Mouse (Mus musculus) urinary bladder, adult 2 months (tissue): Measurements from ENCODE around the gene Rapgef3. TPM values are rescaled to one million over a fixed set of nuclear protein-coding genes. Genes with fewer than 3 reads are reported as not detected.

Source experiments
- DNase-seq: peaks from one replicate; pipeline ENCODE4 v3.0.0; 2022; ENCODE audit warnings: low spot score
- polyA plus RNA-seq: library from polyadenylated mRNA; depleted of rRNA; stranded (reverse); fragments of >200 nt; gene quantifications from 2 replicates; pipeline ENCODE4 v1.2.3, GENCODE M21; 2012

Rapgef3 gene
- polyA plus RNA-seq, 1 experiment = 19.2 TPM

DNA sequence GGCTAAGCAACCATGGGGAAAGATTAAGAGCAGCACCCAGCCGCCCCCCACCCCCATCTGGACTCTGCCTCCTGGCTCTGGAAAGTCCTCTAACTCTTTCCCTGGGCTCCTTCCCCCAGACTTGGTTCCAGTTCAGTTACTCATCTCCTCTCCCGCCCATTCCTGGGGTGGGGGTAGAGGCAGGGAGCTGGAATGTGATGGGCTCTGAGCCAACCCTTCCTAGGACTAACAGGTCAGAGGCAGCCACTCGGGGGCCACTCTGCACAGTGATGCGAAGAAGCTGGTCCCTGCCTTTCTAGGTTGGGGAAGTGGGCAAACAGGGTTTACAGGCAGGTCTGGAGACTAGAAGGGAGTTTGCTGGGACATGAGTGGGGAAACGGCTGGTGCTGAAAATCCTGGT is 5.3 kb upstream of the Rapgef3 start:
- DNase-seq = no peak

DNA sequence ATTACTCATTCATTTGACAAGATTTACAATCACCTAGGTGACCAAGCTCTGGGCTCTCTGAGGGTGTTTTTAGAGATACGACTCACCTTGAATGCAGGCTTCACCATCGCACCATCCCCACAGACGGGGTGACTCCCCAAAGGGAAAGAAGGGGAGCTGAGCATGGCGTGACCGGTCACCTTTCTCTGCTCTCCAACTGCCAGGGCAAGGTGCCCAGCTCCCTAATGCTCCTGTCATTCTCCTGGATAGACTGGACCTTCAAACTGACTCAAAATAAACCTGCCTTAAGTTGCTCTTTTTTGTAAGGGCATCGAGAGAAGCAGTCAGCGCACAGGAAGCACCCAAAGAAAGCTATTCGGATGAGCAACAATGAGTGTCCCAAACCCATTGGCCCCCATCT is 2.5 kb upstream of the Rapgef3 start:
- no peak for DNase-seq

DNA sequence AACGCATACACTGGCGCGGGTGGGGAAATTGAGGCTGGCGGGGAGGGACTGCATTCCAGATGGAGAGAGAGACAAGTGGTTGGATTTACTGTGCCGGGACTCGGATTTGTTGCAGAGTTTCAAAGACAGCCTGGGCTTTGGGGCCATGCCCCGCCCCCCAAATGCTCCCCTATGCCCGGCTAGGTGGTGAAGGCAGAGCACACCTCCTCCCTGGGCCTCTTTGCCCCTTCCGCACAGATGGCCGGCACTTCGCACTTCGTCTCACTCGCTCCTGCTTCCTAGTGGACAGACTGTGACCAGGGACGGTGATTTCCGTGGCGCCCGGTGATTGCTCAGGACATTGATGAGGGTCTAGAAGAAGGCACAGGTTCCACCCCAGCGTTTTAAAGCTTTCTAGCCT is 420 bp upstream of the Rapgef3 start:
- no peak for DNase-seq

DNA sequence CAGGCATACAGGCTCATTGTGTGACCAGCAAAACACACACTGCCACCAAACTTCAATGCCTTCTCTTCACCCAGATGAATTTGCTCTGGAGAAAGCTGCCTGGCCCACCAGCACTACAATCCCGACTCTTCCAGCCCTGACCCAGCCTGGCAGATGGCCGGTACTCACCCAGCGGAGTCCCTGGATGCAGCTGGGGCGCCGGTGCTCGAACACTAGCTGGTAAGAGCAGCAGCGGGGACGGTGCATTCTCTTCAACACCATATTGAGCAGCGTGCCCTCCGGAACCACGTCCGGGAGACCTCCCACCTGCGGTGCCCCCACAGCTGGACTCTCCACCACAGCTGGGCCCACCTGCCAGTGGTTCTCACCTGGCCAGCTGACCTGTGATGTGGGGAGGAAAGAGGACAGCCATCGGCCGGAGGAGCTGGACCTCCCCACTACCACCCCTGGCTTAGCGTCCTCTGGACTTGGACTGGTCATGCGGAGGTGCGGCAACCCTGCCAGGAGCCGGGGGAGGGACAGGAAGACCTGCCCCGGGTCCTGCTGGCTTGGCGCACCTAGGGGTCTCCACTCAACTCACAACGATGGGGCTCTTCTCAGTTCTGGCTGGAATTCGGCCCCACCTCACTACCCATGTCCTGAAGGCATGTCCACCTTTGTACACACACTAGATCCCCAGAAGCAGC is 1.0 kb downstream of the Rapgef3 start:
- DNase-seq = no peak

DNA sequence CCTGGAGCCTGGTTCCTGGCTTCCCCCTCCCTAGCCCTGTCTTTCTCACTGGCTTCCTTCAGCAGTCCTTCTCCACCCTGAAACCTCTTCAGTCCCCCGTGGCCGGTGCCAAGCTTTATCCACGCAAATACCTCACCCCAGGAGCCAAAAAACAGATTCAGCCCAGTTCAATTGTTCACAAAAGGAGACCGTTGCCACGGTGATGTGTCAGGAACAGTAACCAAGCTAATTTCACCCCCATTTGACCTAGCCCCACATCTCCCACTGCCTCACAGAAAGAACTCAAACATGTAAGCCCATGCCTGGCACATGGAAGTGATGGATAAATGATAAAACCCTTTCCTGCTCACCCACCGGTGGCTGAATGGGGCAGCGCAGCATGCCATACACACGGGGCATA is 1.6 kb downstream of the Rapgef3 start:
- DNase-seq = no peak

DNA sequence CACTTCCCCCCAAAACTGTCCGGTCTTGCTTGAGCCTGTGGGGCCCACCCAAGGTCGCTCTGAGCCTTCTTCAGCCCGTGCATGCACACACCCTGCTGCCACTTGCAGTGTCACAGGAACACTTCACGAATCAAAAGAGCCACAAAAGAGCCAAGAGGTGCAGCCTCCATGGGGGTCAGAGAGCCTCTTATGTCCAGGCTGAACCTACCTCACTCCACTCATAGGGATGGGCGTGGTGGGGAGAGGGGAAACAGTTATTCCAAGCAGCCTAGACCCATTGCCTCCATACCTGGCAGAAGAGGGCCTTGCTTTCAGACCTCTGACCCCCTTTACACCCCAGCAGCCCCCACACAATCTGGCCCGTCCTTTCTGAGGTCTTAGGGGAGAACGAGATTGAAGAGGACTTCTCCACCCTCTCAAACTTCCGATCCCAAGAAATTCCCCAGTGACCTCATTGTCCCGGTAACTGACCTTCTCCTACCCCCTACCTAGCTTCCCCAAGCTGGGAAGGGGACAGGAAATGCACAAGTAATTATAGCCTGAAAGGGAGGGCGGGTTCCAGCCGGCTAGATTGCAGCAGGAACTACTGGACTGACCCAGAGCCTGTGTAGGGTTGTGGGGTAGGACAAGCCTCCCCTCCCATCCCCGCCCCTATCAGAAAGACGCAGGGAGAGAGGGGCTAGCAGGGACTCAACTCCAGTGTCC is 2.5 kb downstream of the Rapgef3 start:
- DNase-seq = no peak

DNA sequence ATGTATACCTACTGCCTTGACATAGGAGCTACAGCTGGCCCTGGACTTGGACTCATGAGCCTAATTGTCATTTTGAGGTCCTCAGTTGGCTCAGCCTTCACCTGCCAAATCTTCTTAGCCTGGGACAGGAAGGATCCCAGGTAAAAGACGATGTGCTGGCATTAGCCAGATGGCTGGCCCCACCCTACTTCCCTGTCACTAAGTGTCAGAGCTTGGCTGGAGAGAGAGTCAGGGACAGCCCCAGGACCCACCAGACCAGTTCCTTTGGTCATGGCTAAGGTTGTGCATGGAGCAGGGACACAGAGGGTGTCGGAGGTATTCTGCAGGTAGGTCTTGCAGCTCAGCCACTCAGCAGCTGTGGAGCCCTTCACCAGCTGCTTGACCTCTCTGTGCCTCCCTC is 3.2 kb downstream of the Rapgef3 start:
- DNase-seq = no peak

DNA sequence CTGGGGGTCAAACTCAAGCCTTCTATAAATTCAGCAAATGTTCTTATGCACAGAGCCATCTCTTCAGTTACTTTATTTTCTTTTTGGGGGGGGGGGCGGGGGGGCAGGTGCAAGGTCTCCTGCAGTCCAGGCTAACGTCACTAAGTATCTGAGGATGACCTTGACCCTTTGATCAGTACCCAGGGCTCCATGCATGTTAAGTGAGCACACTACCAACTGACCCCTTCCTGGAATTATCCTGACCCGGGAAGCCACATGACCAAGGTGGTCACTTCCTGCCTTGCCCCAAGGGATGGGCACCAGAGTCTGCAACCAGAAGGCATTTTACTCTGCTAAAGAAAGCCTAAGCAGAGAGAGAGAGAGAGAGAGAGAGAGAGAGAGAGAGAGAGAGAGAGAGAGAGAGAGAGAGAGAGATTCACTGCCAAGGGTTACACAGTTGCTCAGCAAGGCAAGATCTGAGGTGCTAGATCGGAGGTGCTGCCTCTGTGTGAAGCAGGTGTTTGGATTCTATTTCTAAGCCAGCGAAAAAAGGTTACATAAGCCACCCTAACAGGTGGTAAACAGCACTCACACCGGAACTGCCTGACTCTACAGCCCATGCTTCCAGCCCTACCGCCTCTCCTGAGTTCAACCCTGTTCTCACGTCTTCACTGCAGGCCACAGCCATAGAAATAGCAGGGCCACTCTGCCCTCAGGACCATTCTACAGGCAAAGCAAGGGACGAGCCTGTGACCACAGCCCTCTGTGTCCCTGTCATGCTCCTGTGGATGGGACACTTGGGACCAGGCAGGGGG is 4.3 kb downstream of the Rapgef3 start:
- no peak for DNase-seq

DNA sequence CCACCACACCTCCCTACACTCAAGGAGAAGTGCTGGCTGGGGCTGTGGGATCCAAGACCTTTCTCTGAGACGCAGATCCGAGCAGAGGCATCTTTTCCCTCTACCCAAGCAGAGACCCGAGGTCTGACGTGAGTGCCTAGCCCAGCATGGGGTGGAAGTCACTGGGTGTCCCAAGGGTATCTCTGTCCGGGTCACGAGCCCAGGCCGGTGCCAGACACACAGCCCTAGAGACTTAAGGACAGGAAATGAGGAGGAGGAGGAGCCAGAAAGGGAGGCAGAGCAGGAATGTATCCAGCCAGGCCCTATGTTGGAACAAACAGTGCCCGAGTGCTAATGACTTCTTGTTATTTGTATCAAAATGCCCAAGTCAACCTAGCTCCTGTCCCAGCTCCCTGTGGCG is 5.0 kb downstream of the Rapgef3 start:
- no peak for DNase-seq

DNA sequence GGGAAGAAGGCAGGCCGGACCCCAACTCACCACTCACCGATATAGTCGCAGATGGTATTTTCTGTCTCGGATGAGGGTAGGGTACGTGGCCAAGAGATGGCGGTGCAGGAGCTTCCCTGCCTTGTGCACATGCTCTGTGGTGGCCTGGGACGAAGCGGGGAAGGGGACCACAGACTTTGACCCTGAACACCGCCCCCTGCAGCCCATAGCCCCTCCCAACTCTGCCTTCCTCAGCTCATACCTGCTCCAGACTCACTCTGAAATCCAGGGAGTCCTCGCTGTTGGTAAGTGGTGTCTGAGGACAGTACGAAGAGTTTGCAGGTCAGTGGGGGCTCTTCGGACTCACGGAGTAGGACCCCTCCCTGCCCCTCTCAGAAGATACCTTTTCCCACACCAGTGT is 6.3 kb downstream of the Rapgef3 start:
- DNase-seq = no peak

DNA sequence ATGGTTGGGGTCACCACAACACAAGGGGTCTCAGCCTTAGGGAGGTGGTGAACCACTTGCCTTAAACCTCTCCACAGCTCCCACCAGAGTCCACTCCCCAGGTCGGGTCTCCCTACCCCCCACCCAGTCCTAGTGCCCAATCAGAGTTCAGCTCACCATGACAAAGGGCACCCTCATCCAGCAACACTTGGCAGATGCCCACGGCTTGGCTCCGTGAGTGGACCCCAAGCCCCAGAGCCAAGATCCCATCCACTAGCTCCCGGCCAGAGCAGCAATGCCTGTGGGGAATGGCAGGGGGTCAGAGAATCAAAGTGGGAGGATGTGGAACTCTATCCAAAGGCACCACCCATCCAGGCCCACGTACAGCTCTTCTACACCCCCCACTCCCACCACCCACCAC is 6.8 kb downstream of the Rapgef3 start:
- no peak for DNase-seq

DNA sequence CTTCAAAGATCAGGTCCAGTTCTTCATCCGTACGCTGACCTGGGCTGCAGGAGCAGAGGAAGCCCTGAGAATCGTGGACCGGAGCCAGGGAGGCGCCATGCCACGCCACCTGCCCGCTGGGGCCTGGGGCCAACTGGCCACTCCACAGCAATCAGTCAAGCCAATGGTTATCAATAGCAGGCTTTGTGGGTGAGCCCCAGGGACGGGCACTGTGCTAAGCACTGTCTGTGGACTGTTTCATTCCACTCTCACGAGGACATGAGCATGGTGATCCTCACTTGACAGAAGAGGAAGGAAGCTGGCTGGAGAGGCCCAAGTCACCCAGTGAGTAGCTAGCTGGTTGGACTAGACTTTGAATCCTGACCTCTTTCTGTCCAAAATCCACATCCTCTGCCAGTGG is 7.8 kb downstream of the Rapgef3 start:
- DNase-seq = no peak

DNA sequence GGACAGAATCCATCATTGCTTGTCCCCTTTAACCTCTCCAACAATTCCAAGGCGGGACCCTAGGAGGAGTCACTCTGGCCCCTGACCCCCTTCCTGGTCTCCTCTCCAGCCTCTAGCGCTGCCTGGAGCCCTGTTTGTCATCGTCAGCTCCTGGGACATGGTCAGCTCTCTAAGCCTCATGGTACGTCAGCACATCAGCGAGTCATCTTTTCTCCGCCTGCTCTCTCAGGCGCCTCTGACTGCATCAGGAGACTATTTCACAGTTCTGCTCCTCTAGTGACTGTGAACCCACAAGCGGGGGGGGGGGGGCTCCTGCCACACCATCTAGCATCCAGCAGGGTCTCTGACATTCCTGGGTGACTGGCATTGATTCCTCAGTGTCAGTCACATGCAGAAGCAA is 12.4 kb downstream of the Rapgef3 start:
- DNase-seq = no peak

DNA sequence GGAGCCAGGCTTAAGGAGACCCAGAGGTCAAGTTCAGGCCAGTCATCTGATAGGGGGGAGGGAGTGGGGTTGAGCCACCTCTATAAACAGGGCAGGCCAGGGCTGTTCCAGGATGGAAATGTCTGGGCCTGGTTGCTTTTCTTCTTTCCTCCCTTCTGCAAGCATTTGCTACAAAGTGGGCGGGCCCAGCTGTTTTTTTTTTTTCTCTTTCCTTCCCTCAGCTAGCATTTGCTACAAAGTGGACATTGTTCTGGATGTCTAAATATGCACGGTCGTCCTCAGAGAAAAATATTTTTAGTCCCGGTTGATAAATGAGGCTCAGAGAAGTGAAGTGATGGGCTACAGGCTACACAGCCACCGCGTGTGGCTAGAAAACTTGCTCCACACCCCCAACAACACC is 13.3 kb downstream of the Rapgef3 start:
- no peak for DNase-seq

DNA sequence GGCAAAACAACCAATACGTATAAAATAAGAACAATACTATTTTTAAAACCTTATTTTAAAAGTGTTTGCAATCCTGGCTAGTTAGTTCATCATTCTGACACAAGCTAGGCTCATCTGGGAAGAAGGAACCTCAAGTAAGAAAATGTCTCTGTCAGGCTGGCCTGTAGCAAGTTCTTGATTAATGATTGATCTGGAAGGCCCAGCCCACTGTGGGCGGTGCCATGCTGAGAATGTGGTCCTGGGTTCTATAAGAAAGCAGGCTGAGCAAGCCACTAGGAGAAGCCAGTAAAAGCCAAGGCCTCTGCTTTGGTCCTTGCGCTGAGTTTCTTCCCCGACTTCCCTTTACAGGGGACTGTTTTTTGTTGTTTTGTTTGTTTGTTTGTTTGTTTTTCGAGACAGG is 15.3 kb downstream of the Rapgef3 start:
- DNase-seq = no peak

DNA sequence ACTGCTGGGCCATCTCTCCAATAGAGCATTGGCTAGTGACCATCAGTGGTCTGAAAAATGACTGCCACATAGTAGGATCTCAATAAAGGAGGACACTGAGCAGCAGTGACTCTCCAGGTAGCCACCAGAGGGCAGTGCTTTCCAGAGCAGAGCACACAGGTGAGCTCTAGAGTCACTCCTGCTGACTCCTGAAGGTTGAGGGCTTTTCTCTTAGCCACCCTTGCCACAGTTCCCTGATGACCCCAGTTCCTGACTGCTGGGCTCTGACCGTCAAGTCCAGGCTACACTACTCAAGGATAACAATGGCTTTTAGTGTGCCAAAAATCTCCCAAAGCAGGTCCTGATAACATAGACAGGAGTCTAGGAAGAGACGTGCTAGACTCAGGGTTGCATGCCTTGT is 16.1 kb downstream of the Rapgef3 start:
- no peak for DNase-seq

DNA sequence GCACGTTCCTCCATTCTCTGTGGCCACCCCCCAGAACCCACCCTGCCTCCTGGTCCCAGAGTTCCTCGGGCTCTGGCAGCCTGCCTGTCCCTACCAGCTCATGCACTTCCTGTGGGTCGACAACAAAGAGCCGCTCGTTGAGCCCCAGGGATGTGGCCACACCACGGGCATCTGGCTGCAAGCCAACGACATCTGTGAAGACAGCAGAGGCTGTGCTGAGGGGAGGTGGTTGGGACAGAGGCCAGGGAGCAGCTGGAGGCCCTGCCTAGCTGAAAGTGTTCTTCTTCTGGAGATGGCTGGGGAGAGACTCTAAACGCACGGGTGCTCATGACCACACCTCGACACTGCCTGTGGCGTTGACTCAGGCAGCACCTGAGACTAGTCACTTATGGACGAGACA is 17.1 kb downstream of the Rapgef3 start:
- no peak for DNase-seq

DNA sequence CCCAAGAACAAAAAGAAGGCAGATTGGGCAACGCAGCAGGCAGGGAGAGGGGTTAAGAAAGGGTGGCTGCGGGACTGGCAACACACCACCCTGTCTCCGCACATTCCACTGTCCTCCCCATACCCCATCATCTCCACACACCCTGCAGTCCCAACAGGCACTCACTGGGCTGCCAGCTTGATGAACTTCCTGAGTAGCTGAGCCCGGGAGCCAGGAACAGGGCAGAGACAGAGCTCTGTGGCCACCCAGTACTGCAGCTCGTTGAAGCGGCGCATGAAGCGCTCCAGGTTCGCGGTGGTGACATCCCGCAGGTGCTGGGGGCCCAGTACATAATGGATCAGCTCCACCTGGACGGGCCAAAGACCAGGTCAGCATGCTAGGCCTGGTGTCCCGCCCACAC is 17.9 kb downstream of the Rapgef3 start:
- DNase-seq = no peak

DNA sequence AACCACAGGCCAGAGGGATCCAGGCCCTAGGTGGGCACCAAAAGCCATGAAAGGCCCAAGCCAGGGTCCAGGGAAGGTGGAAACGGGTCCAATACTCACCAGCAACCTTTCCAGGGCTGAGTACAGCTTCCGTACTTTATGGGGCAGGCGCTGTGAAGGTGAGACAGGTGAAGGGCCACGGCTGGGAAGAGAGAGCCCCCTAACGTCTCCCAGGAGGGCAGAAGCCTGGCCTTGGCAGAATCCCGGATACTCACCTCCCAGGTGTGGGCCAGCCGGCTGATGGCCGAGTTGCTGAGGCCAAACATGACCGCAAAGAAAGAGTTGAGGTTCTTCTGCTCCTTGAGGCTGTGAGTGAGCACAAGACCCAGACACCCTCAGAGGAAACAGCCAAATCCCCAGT is 18.4 kb downstream of the Rapgef3 start:
- no peak for DNase-seq

DNA sequence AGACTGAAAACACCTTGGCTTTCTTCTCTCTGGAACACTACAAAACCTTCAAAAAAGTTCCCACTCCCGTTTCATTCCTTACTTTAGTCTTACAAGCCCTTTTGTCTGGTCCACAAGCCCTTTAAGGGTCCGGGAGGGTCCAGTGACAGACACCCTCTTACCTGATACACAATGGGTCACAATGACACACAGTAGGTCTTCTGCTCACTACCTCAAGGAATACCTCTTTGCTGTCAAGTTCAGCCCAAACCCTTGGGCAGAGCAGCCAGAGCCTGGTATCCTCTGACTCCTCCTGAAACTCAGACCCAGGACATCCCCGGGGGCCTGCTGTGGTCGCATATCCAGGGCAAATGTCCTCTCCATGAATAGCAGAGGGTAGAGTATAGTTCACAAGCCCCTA is 18.8 kb downstream of the Rapgef3 start:
- DNase-seq = no peak

DNA sequence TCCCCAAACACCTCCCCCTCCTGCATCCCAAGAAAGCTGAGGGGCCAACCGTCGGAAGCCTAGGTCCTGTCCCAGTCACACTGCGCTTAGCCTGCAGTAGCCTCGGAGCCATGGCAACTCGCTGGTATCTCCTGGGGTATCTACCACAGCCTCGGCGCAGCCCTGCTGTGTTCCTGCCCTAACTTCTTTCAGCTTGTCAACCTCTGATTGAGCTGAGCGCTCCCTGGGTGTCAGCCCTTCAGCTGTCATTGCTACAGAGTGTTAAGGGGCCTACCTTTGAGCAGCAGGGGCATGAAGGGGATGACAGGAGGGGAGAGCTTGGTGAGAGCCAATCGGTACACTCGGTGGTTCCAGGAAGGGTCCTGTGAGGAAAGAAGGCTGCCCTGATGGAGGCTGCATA is 19.5 kb downstream of the Rapgef3 start:
- no peak for DNase-seq

DNA sequence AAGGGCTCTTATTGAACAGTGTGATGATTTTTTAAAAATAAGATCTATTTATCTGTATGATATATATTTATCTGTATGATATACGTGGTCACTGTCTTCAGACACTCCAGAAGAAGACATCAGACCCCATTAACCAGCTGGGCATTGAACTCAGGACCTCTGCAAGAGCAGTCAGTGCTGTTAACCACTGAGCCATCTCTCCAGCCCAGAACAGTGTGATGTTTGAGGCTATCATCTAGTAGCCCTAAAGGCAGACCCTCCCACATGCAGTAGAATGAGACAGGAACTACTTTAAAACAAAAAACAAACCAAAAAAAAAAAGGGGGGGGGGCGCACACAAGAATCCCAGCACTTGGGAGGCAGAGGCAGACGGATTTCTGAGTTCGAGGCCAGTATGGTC is 20.3 kb downstream of the Rapgef3 start:
- DNase-seq = no peak

DNA sequence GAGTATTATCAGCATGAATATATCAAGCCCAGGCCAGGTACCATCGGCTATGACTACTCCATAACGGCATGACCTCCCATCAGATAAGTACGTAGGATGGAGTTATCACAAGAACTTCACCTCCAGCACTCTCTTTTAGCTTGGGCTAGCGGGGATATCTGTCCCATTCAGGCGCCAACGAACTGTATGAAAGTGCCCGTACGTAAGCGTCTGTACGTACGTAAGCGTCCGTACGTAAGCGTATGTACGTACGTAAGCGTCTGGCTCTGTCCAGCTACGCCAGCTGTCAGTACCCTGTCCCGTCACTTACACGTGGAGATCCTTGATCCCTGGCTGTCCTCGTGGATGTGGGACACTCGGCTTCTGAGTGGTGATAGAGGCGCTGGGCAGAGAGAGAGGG is 21.0 kb downstream of the Rapgef3 start:
- no peak for DNase-seq
